Mouse (Mus musculus) yolk sac, embryonic 10.5 days (tissue): ENCODE data around the gene Shmt2.

Source experiments
- DNase-seq: peaks from one replicate; pipeline ENCODE4 v3.0.0-alpha.2; 2017; ENCODE audit warnings: low spot score

Shmt2 gene

DNA sequence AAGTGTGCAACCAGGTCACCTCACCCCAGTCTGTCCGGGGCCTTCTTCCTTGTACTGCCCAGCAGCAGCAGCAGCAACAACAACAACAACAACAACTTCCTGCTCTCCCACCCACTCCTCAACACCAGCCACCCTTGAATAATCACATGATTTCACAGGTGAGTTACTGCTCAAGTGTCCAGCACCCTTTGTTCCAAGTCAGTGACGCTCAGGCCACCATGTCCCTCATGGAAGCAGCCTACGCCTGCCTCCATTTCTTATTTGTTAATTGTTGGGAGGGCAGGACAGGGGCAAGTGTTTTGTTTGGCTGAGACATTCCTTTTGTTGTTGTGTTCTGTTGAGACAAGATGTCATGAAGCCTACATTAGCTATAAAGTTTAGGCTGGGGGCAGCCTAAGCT, 45.7 kb downstream of the Shmt2 start:
- no peak for DNase-seq

GRCm38 (mm10) chr10:127475175-127475574, 47.1 kb downstream of the Shmt2 start:
- no peak for DNase-seq

DNA sequence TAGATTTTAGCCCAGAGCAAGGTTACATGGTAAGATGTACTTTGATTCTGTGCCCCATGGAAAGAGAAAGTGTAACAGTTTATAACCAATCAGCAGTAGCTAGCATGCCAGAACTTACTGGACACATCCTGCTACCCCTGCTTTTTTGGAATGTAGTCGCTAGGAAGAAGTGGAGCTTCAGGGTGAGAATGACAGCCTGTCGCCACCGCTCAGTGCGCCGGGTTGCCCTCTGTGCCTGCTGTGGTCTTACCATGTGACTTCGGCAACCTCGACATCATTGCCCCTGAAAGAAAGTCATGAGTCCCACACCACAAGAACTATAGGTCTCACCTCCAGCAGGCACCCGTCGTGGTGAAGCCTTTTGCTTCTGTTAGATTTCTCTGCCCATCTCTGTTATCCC, 49.5 kb downstream of the Shmt2 start:
- DNase-seq, result no peak

DNA sequence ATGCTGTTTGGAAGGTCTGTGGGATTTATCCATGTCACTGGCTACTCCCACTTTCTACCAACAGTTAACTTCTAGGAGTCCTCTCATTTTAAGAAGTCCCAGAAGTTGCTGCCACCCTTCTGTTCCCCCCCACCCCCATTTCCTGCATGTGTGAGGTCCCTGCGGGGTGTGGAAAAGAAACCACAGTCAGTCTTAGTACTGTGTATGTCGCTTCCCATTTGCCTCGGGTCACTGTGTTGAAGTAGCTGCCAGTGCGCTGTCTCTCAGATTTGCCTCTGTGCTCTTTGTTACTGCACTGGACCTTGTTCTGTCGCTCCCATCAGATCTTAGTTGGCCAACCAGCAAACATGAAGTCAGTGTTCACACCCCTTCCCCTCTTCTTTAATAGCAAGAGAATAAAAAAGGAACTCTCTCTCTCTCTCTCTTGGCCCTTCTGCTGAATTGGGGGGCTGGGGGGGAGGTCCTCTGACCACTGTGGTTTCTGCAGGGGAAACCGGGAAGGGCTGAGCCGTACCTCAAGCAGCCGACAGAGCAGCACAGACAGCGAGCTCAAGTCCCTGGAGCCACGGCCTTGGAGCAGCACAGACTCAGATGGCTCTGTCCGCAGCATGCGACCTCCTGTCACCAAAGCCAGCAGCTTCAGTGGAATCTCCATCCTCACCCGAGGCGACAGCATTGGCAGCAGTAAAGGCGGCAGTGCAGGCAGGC, 50.8 kb downstream of the Shmt2 start:
- no peak for DNase-seq
